Mouse (Mus musculus) heart, adult 2 months (tissue): ENCODE results near the gene Erich3. TPM values are rescaled to one million over a fixed set of nuclear protein-coding genes. Genes with fewer than 3 reads are reported as not detected.
A peak's percentile ranks its signal among the peaks of the same experiment; 100 is the strongest.

Source experiments
- DNase-seq, 2 experiments: peaks; one replicate each; pipeline ENCODE4 v3.0.0; 2021
- H3K27ac ChIP-seq: fragments of 200-600 bp; 2 replicates; pipeline ENCODE4 v1.8.1; 2022
- H3K27me3 ChIP-seq: fragments of 200-500 bp; 2 replicates; pipeline ENCODE4 v1.6.1; 2012; ENCODE audit warnings: mild to moderate bottlenecking, low read length, inconsistent platforms, mixed read lengths; ENCODE audit not compliant: control insufficient read depth, insufficient read depth
- H3K36me3 ChIP-seq: fragments of 200-500 bp; 2 replicates; pipeline ENCODE4 v1.6.1; 2012; ENCODE audit warnings: low read length, inconsistent platforms; ENCODE audit not compliant: control insufficient read depth, insufficient read depth
- H3K4me1 ChIP-seq: fragments of 200-500 bp; 2 replicates; pipeline ENCODE4 v1.6.1; 2011; ENCODE audit warnings: low read length; ENCODE audit not compliant: control insufficient read depth, insufficient read depth
- H3K4me3 ChIP-seq: fragments of 200-600 bp; 2 replicates; pipeline ENCODE4 v1.8.1; 2022
- H3K79me2 ChIP-seq: fragments of 200-500 bp; replicated peaks from 2 replicates; pipeline ENCODE4 v1.6.1; 2012; ENCODE audit warnings: mild to moderate bottlenecking, inconsistent platforms, low read length, moderate library complexity, mixed read lengths; ENCODE audit not compliant: control insufficient read depth, insufficient read depth
- H3K9ac ChIP-seq: fragments of 200-500 bp; 2 replicates; pipeline ENCODE4 v1.6.1; 2012; ENCODE audit warnings: low read depth, mild to moderate bottlenecking, control low read depth, inconsistent platforms, low read length, mixed read lengths
- CTCF ChIP-seq: fragments of 200-600 bp; IDR thresholded peaks from 2 replicates; pipeline ENCODE4 v1.8.1; 2022; ENCODE audit warnings: antibody characterized with exemption, mild to moderate bottlenecking, moderate library complexity
- EP300 ChIP-seq: fragments of 200-500 bp; IDR thresholded peaks from 2 replicates; pipeline ENCODE4 v1.6.1; 2011; ENCODE audit warnings: low read depth, low read length, control low read depth; ENCODE audit not compliant: insufficient read depth
- POLR2A ChIP-seq: fragments of 200-500 bp; IDR thresholded peaks from 2 replicates; pipeline ENCODE4 v1.6.1; 2011; ENCODE audit warnings: mild to moderate bottlenecking, low read depth, low read length, control low read depth; ENCODE audit not compliant: insufficient read depth
- WGBS: fragments of 180-500 bp; shearing (Covaris S2); methylation state at CpG from one replicate; pipeline ENCODE4 v1.1.7; 2018; 5-methylcytosine and 5-hydroxymethylcytosine counted together
- intact Hi-C: fragments of 180-260 bp; cut with DNase I; formaldehyde crosslinking; loops from one replicate; pipeline ENCODE4 v1.15.1; 2025
- polyA plus RNA-seq: library from polyadenylated mRNA; depleted of rRNA; stranded (reverse); fragments of >200 nt; gene quantifications from 2 replicates; pipeline ENCODE4 v1.2.3, GENCODE M21; 2012
- total RNA-seq, 2 experiments: library from RNA; stranded (reverse); gene quantifications; 2 replicates each; pipeline ENCODE4 v1.2.3; 2021

Gene Erich3
- total and polyA plus RNA-seq, 3 experiments: 0.11 to 0.35 (median 0.21) TPM

DNA sequence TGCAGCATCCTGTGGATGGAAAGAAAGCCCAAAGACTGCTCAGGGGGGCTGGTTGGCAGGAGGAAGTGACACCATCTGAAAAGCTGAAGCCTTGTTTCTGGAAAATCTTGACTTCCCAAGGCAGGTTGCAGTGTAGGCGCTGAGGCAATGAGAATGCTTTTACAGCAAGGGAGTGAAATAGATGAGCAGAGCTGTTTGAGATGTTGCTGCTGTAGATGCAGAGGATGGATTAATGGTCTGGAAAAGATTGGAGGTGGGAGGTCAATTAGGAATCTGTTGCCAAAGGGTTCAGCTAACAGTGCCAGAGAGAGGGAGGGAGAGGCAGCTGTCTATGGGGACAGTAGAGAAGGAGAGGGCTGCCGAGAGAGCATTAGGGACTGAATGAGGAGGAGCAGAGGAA lies 37.1 kb downstream of the Erich3 start:
- no peaks in the 10 kb centered on the region for H3K79me2 ChIP-seq
- no peak for TF ChIP-seq EP300
- no peak for TF ChIP-seq CTCF
- TF ChIP-seq POLR2A: no peak
- H3K27ac ChIP-seq: no peak overlapping the region
- H3K9ac ChIP-seq: no peak overlapping the region
- no peak for DNase-seq
- no peaks in the 10 kb centered on the region for H3K4me1 ChIP-seq
- intact Hi-C loops: no loop called here
- no peaks in the 10 kb centered on the region for H3K36me3 ChIP-seq
- WGBS: 57% methylated on average over 2 of the region's 2 CpGs
- no peaks in the 10 kb centered on the region for H3K27me3 ChIP-seq
- no peak overlapping the region for H3K4me3 ChIP-seq

DNA sequence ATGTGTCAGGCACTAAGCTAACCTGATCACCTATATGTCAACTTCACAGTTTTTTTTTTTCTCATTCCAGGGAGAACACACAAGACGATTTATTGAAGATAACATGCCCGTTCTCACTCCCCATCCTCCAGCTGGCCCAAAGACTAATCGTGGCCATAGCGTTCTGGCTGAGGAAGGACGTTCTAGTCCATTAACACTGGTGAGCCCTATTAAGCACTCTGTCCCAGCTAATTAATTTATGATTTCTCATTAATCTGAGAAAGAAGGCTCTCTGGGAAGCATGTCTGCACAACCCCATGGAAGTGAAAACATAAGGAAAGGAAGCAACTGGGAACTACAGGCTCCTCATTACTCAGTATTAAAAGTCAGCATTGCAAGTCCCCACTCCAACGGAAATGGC lies 41.1 kb downstream of the Erich3 start:
- Histone ChIP-seq H3K4me3 (no peak overlapping the region), H3K36me3 (no peaks in the 10 kb centered on the region), H3K27me3 (no peaks in the 10 kb centered on the region), H3K79me2 (no peaks in the 10 kb centered on the region), H3K9ac (no peak overlapping the region), H3K27ac (no peak overlapping the region), H3K4me1 (no peaks in the 10 kb centered on the region)
- no peak for DNase-seq
- intact Hi-C loops: no loop called here
- WGBS: 83% methylated on average over 6 of the region's 6 CpGs
- TF ChIP-seq EP300 (no peak), POLR2A (no peak), CTCF (no peak)

DNA sequence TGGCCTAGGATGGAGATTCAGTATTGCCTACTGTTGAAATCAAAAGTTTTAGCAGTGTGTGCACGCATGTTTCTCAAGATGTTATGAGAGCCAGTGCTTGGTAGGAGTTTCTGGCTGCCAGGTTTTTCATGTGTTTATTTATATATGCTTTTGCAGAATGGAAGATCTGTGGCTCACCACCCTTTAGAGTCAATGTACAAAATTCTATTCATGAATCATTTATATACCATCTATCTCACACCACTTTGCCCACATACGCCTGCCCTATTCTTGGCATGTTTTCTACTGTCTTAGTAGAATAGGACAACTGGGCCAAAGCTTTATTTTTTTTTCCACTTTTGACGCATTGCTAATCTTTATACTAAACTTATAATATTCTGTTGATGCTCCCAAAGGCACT lies 44.5 kb downstream of the Erich3 start:
- no peak for TF ChIP-seq POLR2A
- no peak for TF ChIP-seq EP300
- TF ChIP-seq CTCF: no peak
- Histone ChIP-seq H3K27ac (no peak overlapping the region), H3K36me3 (no peaks in the 10 kb centered on the region), H3K9ac (no peak overlapping the region), H3K27me3 (no peaks in the 10 kb centered on the region), H3K4me3 (no peak overlapping the region), H3K4me1 (no peaks in the 10 kb centered on the region), H3K79me2 (no peaks in the 10 kb centered on the region)
- no peak for DNase-seq
- intact Hi-C loops: no loop called here
- WGBS: 86% methylated on average over 3 of the region's 3 CpGs

DNA sequence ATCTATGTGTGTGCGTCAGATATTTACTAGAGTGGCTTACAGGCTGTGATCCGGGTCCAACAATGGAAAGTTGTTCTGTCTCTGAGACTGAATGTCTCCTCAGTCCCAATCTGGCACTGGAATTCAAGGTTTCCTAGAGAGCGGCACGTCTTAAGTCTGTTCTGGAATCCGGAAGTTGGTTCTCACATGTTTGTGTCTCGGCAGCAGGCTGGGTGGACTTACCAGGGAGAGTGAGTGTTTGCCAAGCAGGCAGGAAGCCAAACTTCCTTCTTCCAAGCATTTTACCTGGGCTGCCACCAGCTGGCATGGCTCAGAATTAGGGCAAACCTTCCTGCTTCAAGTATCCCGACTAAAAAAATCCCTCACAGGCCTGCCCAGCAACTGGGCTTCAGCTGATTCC lies 59.5 kb downstream of the Erich3 start:
- Histone ChIP-seq H3K27ac (no peak overlapping the region), H3K79me2 (no peaks in the 10 kb centered on the region), H3K36me3 (no peaks in the 10 kb centered on the region), H3K9ac (no peak overlapping the region), H3K4me3 (no peak overlapping the region), H3K4me1 (no peaks in the 10 kb centered on the region; the same call in 1 of the 2 replicates), H3K27me3 (no peaks in the 10 kb centered on the region)
- DNase-seq: peak; percentile 37 to 66
- WGBS: 24% methylated on average over 7 of the region's 7 CpGs
- intact Hi-C loops: no loop called here
- 0 out of 2 replicates have a peak, but pooled peaks have one; percentile 3 for TF ChIP-seq CTCF
- no peak for TF ChIP-seq EP300

DNA sequence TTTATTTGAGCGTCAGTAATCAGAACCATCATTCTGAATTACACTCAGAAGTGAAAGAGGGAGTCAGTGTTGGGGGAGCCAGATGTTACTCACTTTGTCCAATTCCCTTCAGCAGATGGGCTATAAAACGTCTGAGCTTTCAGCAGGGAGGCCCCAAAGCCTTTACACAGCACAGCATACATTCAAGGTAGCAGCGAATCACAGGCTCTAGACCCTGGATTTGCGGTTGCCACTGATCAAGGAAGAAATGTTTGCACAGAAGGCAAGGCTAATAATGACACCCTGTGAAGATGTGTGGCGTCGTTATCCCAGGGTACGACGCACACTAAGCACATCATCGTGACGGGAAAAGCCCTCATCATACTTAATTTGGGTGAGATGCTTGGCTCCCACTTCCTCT lies 67.8 kb downstream of the Erich3 start:
- H3K4me1 ChIP-seq: no peaks in the 10 kb centered on the region
- WGBS: 88% methylated on average over 10 of the region's 10 CpGs
- DNase-seq: no peak
- intact Hi-C loops: no loop called here
- H3K79me2 ChIP-seq: no peaks in the 10 kb centered on the region
- H3K36me3 ChIP-seq: no peaks in the 10 kb centered on the region
- no peak overlapping the region for H3K27ac ChIP-seq
- TF ChIP-seq POLR2A (no peak), EP300 (no peak), CTCF (no peak)
- no peaks in the 10 kb centered on the region for H3K27me3 ChIP-seq
- H3K9ac ChIP-seq: no peak overlapping the region
- no peak overlapping the region for H3K4me3 ChIP-seq

DNA sequence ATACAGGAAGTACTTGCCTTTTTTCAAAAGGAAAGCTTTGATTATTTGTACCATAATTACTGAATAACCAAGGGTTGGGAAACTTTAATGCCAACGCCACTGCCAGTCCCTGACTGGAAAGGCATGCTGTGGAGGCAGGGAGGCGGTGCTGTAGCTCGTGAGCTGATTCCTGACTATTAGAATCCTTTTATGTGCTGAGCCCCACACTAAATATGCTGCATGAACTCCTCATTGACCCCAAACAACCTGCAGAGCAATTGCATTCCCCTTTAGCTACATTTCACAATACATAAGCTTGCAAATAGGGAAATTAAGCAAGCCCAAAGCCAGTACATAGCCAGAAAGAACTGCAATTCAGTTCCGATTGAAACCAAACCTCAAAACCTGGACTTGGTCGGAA lies 77.8 kb downstream of the Erich3 start:
- Histone ChIP-seq H3K9ac (no peak overlapping the region), H3K36me3 (no peaks in the 10 kb centered on the region), H3K27ac (no peak overlapping the region), H3K27me3 (peaks cover 1% of the 10 kb centered on the region; the same call in 1 of the 2 replicates), H3K79me2 (no peaks in the 10 kb centered on the region), H3K4me3 (no peak overlapping the region), H3K4me1 (no peaks in the 10 kb centered on the region)
- intact Hi-C loops: no loop called here
- no peak for DNase-seq
- 89% methylated on average over 5 of the region's 5 CpGs for WGBS
- TF ChIP-seq CTCF: no peak
- no peak for TF ChIP-seq POLR2A
- TF ChIP-seq EP300: no peak
